Mouse (Mus musculus) liver, embryonic 14.5 days (tissue): ENCODE results near the gene Hoxb5.

Experiments used
- CTCF ChIP-seq: IDR thresholded peaks from 2 replicates; pipeline ENCODE4 v1.5.1; 2016; ENCODE audit warnings: antibody characterized with exemption, low read depth, control low read depth
- EP300 ChIP-seq: IDR thresholded peaks from 2 replicates; pipeline ENCODE4 v1.6.1; 2016; ENCODE audit warnings: antibody characterized with exemption, low read depth

- TF ChIP-seq CTCF, result no peak
- no peak for TF ChIP-seq EP300
Measured at GRCm38 (mm10) chr11:96293302-96293921, 9.7 kb upstream of the Hoxb5 start.
